Mouse (Mus musculus) spleen, postnatal 4 days (tissue): Measurements from ENCODE around the gene Stpg4.

Experiments
- DNase-seq, 2 experiments: peaks; one replicate each; pipeline ENCODE4 v3.0.0; 2022; ENCODE audit warnings: low spot score in 2 of 2

Gene Stpg4

DNA sequence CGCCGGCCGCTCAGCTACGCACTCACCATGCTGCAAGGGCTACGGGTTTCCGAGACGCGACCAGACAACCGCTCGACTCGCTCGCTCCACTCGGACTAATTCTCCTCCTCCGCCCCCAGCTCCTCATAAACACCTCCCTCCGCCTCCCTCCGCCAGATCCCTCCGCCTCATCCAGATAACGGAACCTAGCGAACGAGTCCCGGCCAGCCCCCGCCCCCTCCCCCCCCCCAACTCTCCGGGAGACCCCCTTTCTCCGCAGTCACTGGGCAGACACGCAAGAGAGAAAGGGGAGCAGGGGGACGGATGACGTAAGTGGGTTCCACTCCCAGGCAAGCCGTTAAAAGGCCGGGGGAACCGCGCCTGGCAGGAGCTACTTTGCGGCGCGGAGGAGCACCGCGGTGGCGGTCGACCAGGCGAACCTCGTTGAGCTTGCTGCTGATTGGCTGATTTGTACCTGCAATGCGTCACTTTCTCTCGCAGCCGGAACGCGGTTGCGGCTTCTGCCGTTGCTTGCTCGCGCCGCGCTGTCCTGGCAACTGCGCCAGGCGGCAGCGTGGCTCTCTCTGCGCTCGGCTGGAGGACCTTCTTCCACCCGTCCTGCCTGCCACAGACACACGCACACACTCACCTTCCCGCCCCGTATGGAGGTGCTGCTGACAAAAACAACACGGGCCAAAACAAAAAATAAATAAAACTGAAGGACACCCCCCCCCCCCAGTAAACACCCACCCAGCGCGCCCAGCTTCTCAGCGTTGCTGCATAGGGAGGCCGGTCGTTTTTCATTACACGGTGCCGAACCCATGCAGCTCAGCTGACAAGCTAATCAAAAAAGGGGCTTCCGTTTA is 19.4 kb upstream of the Stpg4 start, which contains the start of gene Calm2:
Calm2 (minus strand) TSS at position 169 of the 845 bp plus-strand sequence.
- peak; percentile 97 to 99 for DNase-seq

DNA sequence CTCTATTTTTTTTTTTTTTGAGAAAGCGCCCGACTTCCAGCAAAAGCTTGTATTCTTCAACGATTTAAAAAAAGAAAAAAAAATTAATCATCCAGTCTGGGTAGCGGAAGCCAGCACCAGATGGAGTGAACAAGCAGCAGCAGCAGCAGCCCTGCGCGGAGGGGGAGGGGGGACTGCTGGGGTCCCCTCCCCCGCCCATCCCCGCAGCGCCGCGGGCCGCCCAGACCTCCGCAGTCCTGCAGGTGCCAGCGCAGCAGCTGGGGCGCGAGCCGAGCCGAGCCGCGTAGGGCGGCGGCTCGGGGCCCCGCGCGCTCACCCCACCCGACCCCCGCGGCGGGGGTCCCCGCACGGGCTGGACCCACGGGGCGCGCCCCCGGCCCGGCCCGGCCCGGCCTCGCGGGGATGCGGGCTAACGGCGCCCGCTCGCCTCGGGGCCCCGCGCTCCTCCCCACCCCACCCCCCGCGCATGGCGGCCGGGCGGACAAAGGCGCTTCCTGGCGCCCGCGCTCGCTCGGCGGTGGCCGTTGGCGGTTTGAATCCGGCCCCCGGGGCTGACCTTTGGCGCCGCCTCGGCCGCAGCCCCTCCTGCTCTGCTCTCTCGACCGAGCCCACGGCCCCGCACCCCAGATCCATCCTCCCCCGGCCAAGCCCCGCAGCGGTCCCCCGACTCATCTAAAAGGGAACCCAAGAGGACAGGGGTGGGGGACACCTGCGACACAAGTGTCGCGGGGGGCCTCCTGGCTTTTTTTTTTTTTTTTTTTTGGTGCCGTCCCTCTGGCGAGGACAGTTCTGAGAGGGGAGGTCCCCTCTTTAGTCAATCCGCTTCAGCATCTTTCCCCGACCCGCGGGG is 18.6 kb upstream of the Stpg4 start:
- DNase-seq: peak; percentile 62 to 86

- no peak for DNase-seq
These were observed 17.9 kb upstream of the Stpg4 start for GRCm38 (mm10) chr17:87445337-87445916.

GRCm38 (mm10) chr17:87444763-87445162 is 17.2 kb upstream of the Stpg4 start:
- no peak for DNase-seq

DNA sequence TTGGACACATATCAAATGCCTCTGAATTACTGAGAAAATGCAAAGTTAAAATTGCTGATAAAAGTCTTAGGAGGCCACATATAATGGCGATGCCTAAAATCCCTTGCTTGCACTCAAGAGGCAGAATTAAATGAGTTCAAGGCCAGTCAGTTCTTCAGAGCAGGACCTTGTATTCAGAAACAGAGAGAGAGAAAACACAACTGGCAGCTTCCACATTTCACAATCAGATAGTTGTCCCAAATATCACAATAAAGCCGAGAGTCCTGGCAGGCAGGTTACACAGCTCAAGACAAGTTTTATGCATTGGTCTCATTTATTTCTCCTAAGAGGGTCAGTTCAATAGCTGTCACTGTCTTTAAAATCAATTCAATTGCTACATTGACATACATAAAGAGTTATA is 14.0 kb upstream of the Stpg4 start:
- no peak for DNase-seq

DNA sequence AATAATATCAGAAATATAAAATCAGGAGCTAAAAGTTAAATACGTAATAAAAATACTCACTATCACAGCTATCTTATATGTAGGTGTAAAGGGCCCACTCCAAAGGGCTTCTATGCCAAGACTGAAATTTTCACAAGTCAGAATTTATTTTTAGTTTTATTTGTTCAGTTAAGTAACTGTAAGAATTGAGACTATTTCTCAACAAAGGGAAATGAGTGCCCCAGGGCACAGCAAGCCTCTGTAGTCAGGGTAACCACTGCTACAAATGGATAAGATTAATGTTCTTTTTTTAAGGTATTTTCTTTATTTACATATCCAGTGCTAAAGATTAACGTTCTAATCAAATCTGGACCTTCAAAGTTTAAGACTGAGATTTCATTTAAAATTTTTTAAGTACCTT is 11.9 kb upstream of the Stpg4 start:
- no peak for DNase-seq

DNA sequence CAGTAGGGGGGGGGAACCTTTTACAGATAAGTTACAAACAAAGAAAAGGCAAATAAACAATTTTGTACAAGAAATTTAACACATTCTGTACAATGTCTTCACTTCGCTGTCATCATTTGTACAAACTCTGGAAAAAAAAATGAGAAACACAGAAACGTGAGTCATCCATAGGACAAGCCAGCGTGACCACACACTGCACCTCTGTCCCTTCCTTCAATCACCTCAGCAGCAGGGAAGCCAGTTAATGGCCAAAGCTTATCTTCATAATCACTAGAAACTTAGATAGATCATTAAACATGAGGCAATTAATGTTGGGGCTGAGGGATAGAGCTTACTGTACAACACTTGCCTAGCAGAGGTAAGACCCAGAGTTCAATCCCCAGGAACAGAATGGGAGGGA is 6.4 kb upstream of the Stpg4 start:
- DNase-seq: no peak

DNA sequence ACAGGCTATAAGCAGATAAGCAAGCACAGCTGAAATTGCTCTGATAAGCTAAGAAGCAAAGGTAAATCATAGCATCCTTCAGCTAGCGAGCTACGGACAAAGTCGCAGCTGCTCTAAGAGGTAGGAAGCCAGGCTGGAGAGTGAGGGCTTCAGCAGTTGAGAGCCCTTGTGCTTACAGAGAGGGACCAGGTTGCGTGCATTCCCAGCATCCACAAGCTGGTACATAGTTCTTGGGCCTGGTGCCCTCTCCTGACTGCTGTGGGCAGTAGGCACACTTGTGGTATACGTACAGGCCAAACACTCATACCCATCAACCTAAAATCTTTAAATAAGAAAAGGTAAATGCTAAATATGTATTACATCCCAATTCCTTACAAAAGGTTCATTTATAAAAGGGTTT is 5.2 kb upstream of the Stpg4 start:
- DNase-seq: no peak

DNA sequence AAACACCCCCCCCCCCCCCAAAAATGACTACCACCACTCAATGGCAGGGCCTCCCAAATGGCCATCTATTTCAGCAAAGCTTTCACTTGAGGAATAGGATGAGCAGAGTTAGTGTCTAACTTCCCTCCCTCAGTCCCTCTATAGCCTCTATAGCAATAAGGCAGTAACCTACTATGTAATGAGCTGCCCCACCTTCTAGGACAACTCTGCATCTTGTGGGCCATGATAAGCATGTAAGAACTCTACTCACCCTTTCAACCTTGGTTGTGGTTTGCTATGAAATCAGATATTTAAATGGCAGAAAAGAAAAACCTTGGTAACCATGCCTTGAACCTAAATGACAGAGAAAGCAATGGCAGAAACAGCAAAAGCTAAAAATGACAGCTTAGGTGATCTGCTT is 4.8 kb upstream of the Stpg4 start:
- DNase-seq: no peak

GRCm38 (mm10) chr17:87429431-87429830 is 1.9 kb upstream of the Stpg4 start:
- DNase-seq: no peak

- no peak for DNase-seq
These were observed 9.5 kb downstream of the Stpg4 start for GRCm38 (mm10) chr17:87418082-87418481.

- DNase-seq: no peak
These were observed 20.9 kb downstream of the Stpg4 start for GRCm38 (mm10) chr17:87406646-87407045.

DNA sequence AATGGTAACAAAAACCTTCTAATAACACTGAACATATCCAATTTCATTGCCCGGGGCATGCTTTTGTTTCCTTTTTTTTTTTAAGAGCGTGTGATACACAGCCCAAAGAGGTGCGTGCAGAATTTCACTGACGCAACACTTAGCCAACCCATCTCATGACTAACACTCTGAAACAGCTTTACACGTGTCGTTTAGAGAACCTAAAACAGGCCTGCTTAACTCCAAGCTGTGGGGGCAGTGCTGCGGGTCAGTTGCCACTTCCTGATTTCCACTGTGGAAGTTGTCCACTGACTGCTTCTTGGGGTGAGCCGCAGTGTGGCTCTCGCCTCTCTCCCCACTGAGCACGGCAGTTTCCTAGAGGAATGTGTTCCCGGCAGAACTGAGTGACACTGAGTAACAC is 22.0 kb downstream of the Stpg4 start:
- DNase-seq: no peak

DNA sequence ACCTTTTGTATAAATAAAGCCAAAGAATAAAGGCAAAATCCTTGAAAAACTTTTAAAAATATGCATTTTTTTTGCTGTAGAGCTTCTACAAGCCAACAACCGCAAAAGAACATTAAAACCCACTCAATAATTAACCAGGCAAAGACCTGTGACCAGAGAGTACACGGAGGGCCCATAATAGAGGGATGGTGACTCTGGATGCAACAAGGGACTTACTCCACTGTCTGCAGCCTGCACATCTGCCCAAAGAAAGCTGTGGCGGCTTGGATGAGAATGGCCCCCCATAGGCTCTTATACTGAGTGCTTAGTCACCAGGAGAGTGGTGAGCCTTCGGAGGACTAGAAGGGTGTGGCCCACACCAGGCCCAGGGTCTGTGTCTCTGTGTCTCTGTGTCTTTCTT is 24.1 kb downstream of the Stpg4 start:
- no peak for DNase-seq

- no peak for DNase-seq
These were observed 25.1 kb downstream of the Stpg4 start for GRCm38 (mm10) chr17:87402444-87402843.

DNA sequence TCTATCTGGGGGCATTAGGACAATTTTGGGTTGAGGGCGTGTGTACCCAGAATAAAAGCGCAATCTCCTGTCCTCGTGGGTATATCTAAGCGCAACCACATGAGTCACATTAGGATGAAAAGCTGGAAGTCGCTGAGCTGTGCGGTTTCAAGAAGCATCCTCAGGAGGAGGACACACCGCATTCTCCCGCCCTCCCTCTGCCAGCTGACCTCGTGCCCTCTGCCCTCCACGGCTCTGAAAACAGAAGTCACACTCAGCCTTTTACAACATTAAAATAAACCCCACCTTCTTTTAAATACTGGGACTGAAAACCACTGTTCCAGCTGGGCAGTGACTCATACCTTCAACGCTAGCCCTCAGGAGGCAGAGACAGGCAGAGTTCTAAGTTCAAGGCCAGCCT is 30.5 kb downstream of the Stpg4 start:
- no peak for DNase-seq

DNA sequence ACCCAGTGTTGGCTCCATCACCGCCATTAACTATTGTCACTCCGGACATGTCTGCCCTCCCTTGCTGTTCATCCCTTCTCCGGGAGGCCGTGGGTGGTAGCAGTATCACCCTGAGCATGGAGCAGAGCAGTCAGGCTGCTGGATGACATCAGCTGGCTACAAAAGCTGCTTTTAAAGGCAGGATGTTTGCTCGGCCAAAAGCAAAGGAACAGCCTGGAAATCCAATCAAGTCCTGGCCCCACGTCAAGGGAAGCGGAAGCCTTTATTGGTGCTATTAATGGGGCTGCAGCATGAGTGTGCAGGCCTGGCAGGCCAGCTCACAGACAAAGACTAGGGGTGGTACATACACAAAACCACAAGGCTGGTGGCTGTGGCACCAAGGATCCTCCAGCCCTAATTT is 36.3 kb downstream of the Stpg4 start:
- DNase-seq: no peak

DNA sequence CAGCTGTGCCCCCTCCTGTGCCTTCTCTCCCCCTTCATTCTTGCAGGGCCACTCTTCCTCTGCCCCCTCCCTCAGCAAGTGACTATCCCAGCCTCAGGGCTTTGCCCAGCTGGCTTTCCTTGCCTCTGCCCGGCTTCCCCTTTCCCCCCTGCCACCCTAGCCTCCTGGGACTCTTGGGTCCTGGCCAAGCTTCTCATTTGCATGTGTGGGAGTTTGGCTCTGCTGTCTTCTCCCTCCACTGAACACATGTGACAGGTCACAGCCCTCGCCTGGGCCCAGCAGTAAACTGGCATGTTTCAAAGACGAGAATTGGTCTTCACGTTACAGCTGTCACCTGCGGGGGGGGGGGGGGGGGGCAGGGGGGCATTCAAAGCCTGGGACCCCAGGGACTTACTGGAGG is 40.5 kb downstream of the Stpg4 start:
- DNase-seq: peak in 1 of 2 experiments; percentile 46

GRCm38 (mm10) chr17:87385835-87386234 is 41.7 kb downstream of the Stpg4 start:
- DNase-seq: no peak

- DNase-seq: no peak
These were observed 46.9 kb downstream of the Stpg4 start for GRCm38 (mm10) chr17:87380681-87381080.

DNA sequence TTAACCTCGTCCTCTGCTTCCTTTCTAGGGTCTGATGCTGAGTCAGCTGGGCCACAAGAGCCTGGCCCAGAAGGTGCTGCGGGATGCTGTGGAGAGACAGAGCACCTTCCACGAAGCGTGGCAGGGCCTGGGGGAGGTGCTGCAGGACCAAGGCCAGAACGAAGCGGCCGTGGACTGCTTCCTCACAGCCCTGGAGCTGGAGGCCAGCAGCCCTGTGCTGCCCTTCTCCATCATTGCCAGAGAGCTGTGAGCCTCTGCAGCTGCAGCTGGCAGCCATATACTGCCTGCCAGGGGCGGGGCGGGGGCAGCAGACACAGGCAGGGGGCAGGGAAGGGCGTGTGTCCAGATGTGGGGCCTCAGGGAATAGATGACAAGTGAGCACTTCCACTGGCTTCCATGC is 47.7 kb downstream of the Stpg4 start:
- no peak for DNase-seq

GRCm38 (mm10) chr17:87379160-87379624 is 48.3 kb downstream of the Stpg4 start:
- no peak for DNase-seq
